Mouse (Mus musculus): Measurements from ENCODE around the gene Cadps2.

DNA sequence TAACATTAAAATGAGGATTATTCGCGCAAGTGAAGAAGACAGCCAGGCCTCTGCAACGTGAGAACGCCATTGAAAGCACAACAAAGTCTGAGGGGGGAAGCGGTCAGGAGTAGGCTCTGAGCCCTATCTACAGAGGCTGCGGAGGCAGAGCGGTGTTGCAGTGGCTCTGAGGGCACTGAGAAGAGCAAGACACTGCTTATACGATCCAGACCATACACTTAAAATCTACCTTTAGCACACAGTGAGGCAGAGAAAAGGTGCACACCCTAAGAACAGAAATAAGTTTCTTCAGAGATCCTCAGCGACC, 557.8 kb downstream of the Cadps2 start:
- TF ChIP-seq POLR2A (IDR thresholded peaks at IDR 0.05; ENCODE audit: insufficient read depth, low read depth, low read length) (no peak), CTCF (IDR thresholded peaks at IDR 0.05; ENCODE audit: insufficient read depth, low read depth, low read length) (no peak)

Measured in olfactory bulb, adult 2 months (tissue).